Mouse (Mus musculus) lung, postnatal 0 days (tissue): ENCODE results near the gene Ddit4l.

ENCODE experiments used
- CTCF ChIP-seq: IDR thresholded peaks from 2 replicates; pipeline ENCODE4 v1.5.1; 2016; ENCODE audit warnings: antibody characterized with exemption, mild to moderate bottlenecking
- EP300 ChIP-seq: IDR thresholded peaks from 2 replicates; pipeline ENCODE4 v1.6.1; 2016; ENCODE audit warnings: antibody characterized with exemption, mild to moderate bottlenecking, control low read depth

GRCm38 (mm10) chr3:137649112-137649511 lies 27.7 kb downstream of the Ddit4l start:
- TF ChIP-seq CTCF (no peak), EP300 (no peak)
